In the genomic region with DNA sequence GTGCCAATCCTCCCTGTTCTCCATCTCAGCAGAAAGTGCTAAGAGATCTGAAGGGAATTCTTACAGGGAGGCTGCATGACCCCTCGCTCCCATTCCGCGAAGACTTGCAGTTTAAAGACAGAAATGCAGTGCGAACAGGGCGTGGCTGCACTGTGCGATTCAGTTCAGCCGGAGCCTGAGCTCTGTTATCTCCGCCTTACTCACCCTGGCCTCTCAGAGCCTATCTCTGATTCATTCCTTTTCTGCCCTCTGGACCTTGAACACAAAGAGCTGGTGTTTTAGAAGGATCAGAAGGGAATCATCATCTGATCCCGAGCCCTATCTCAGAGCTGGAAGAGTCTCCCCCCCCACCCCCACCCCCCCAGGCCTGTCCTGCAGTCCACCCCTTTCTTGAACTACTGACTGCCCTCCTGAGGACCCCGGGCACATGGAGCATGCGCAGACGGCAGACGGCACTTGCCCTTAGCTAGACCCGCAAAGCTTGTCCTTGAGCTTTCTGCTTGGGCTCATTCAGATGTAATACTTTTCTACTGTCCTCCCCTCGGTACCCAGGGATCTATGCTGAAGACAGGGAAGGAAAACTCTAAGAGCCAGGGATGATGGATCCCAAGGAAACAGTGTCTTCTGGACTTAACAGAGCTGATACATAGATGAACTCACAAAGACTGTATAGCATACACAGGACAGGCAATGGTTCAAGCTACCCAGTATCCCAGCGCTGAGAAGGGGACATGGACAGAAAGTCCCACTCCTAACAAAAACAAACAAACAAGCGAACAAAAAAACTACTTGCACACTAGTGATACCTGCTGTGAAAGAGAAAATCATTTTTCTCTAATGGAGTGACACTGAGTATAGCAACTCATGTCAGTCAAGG, we compare ENCODE assay signal across 8 mouse cellular contexts. TPM values are rescaled to one million over a fixed set of nuclear protein-coding genes. Genes with fewer than 3 reads are reported as not detected.
DNase-seq lines count a peak whose midpoint lies in the region; ATAC-seq lines count a peak whose summit lies in the region.

No protein-coding gene starts in this region.

- no peaks in the 10 kb centered on the region for H3K27me3 ChIP-seq in midbrain, embryonic 11.5 days (ENCODE audit: control insufficient read depth, insufficient read depth, low read length)

- no peaks in the 10 kb centered on the region for H3K36me3 ChIP-seq in midbrain, embryonic 11.5 days (ENCODE audit: control insufficient read depth, insufficient read depth, low read length)

- no peaks in the 10 kb centered on the region for H3K4me1 ChIP-seq in midbrain, embryonic 11.5 days (ENCODE audit: control insufficient read depth, insufficient read depth, low read length)

- WGBS in large intestine, adult 2 months: 29% methylated on average over 17 of the region's 17 CpGs
- WGBS in midbrain, embryonic 11.5 days: 52% methylated on average over 17 of the region's 17 CpGs

- peak; percentile 49; the same call in 1 of the 2 replicates for ATAC-seq in erythroid progenitor cell, adult 5-6 weeks (replicated peaks; ENCODE audit: low FRiP score, poor library complexity, severe bottlenecking)
- peak; percentile 70 for ATAC-seq in midbrain, embryonic 11.5 days (ENCODE audit: low FRiP score)

- DNase-seq in ovary, adult 18-20 months (ENCODE audit: low spot score): peak; percentile 60
- no peak for DNase-seq in ovary, postnatal 10 days (ENCODE audit: low spot score)
- DNase-seq in large intestine, adult 2 months (ENCODE audit: low read depth, low spot score): peak; percentile 32
- peak; percentile 86 for DNase-seq in midbrain, embryonic 11.5 days (ENCODE audit: low spot score, missing footprints)
- no peak for DNase-seq in layer of hippocampus, adult 8-10 months (ENCODE audit: low spot score in 2 of 2)
- DNase-seq in thymus, postnatal 0 days (ENCODE audit: low spot score): no peak
- no peak for DNase-seq in cerebellum, adult 9-11 months

- no peak overlapping the region for H3K4me2 ChIP-seq in midbrain, embryonic 11.5 days

- no peak overlapping the region for H3K27ac ChIP-seq in midbrain, embryonic 11.5 days (ENCODE audit: low read depth, low read length)

- no peak overlapping the region for H3K9ac ChIP-seq in midbrain, embryonic 11.5 days (ENCODE audit: low read length)

- no peaks in the 10 kb centered on the region for H3K9me3 ChIP-seq in midbrain, embryonic 11.5 days (ENCODE audit: control insufficient read depth, low read length)

- H3K4me3 ChIP-seq in midbrain, embryonic 11.5 days (ENCODE audit: low read depth, low read length): no peak overlapping the region

RNA-seq across cellular contexts. Expression of a gene that starts 48.4 kb away (rescaled TPM):
- 70.0 and 106 TPM in 2 replicates for total RNA-seq in erythroid progenitor cell, adult 5-6 weeks (2015; ENCODE audit: low replicate concordance)
- total RNA-seq in erythroid progenitor cell, adult 5-6 weeks (2017; ENCODE audit: low replicate concordance): 157 and 169 TPM in 2 replicates
- polyA plus RNA-seq in large intestine, adult 2 months (2012; rRNA removed): 25.6 and 42.1 TPM in 2 replicates
- polyA plus RNA-seq in midbrain, embryonic 11.5 days (2014; fragmentation: Nextera tagmentation; extraction: Ambion mirVana): 78.6 and 82.4 TPM in 2 replicates
- total RNA-seq in layer of hippocampus, adult 8-10 months (2022): 100 to 1,000 TPM; 122 to 140 (median 133) TPM
- polyA plus RNA-seq in thymus, postnatal 0 days (2015; fragmentation: Nextera tagmentation; extraction: Ambion mirVana): 72.0 and 83.3 TPM in 2 replicates

Comparison
In these comparisons a context has a peak if more than half of its experiments do, and no peak if none do; other contexts are left out.
1. DNase-seq: peak in ovary, adult 18-20 months (single experiment), large intestine, adult 2 months (single experiment) and midbrain, embryonic 11.5 days (single experiment); none in ovary, postnatal 10 days (single experiment), layer of hippocampus, adult 8-10 months (0 of 2), thymus, postnatal 0 days (single experiment) and cerebellum, adult 9-11 months (single experiment).